Mouse (Mus musculus) hindbrain, embryonic 13.5 days (tissue): ENCODE results near the gene Plppr3. TPM values are rescaled to one million over a fixed set of nuclear protein-coding genes. Genes with fewer than 3 reads are reported as not detected.
"Not testable (repeated sequence)": the region's sequence is repeated elsewhere in the genome, so short reads cannot be mapped to it uniquely, and the experiment has no call there.

Experiments used
- ATAC-seq: fragments of 200-750 bp; cut with Nextera tagmentation; 2 replicates; pipeline ENCODE4 v1.8.0; 2017; ENCODE audit warnings: moderate TSS enrichment; ENCODE audit not compliant: low FRiP score
- H3K27ac ChIP-seq: fragments of 300-500 bp; sonication (generic); 2 replicates; pipeline ENCODE4 v1.5.1; 2015; ENCODE audit warnings: inconsistent platforms, mild to moderate bottlenecking, moderate library complexity
- H3K27me3 ChIP-seq: fragments of 300-500 bp; sonication (generic); 2 replicates; pipeline ENCODE4 v1.6.1; 2015; ENCODE audit warnings: mild to moderate bottlenecking, inconsistent platforms
- H3K36me3 ChIP-seq: fragments of 300-500 bp; sonication (generic); 2 replicates; pipeline ENCODE4 v1.6.1; 2015; ENCODE audit warnings: mild to moderate bottlenecking, inconsistent platforms
- H3K4me1 ChIP-seq: fragments of 300-500 bp; sonication (generic); replicated peaks from 2 replicates; pipeline ENCODE4 v1.6.1; 2015; ENCODE audit warnings: inconsistent platforms
- H3K4me2 ChIP-seq: fragments of 300-500 bp; sonication (generic); 2 replicates; pipeline ENCODE4 v1.6.1; 2015; ENCODE audit warnings: inconsistent platforms, mild to moderate bottlenecking, moderate library complexity
- H3K4me3 ChIP-seq: fragments of 300-500 bp; sonication (generic); 2 replicates; pipeline ENCODE4 v1.5.1; 2015; ENCODE audit warnings: mild to moderate bottlenecking, inconsistent platforms
- H3K9ac ChIP-seq: fragments of 300-500 bp; sonication (generic); 2 replicates; pipeline ENCODE4 v1.6.1; 2015; ENCODE audit warnings: mild to moderate bottlenecking, inconsistent platforms
- H3K9me3 ChIP-seq: fragments of 300-500 bp; sonication (generic); 2 replicates; pipeline ENCODE4 v1.6.1; 2016; ENCODE audit warnings: inconsistent platforms
- WGBS: fragments of 180-500 bp; shearing (Covaris S2); methylation state at CpG from one replicate; pipeline ENCODE4 v1.1.7; 2015; 5-methylcytosine and 5-hydroxymethylcytosine counted together
- polyA plus RNA-seq: library from polyadenylated mRNA; unstranded; fragments of >200 nt; fragmentation: Nextera tagmentation; extraction: Ambion mirVana; gene quantifications from 2 replicates; pipeline ENCODE4 v1.2.1, GENCODE M21; 2015

Plppr3 gene
- polyA plus RNA-seq, 1 experiment from 2014 or later: 396 TPM

DNA sequence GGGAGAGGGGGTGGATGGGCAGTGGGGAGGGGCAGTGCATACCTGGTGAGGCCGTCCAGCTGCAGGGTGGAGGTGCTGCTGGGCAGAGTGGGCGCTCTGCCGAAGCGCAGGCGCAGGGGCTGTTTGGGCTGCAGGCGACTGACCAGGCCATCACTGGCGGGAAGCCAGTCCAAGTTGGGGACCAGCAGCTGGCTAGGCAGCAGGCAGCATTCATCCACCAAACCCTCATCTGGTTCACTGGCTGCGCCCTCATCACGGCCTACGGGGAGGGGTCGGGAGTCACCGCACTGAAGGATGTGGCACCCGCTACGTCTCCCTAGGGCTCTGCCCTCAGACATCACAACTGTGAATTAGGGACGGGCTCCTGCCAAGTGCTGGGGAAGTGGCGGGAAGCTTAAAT is 21.9 kb upstream of the Plppr3 start:
- no peak overlapping the region for H3K27ac ChIP-seq
- H3K4me3 ChIP-seq: no peak overlapping the region
- no peak overlapping the region for H3K9ac ChIP-seq
- no peaks in the 10 kb centered on the region for H3K9me3 ChIP-seq
- H3K4me1 ChIP-seq: peaks cover 10% of the 10 kb centered on the region
- no peak for ATAC-seq
- 92% methylated on average over 16 of the region's 16 CpGs for WGBS
- H3K4me2 ChIP-seq: no peak overlapping the region
- peaks cover 27% of the 10 kb centered on the region for H3K27me3 ChIP-seq
- peaks cover 55% of the 10 kb centered on the region for H3K36me3 ChIP-seq

DNA sequence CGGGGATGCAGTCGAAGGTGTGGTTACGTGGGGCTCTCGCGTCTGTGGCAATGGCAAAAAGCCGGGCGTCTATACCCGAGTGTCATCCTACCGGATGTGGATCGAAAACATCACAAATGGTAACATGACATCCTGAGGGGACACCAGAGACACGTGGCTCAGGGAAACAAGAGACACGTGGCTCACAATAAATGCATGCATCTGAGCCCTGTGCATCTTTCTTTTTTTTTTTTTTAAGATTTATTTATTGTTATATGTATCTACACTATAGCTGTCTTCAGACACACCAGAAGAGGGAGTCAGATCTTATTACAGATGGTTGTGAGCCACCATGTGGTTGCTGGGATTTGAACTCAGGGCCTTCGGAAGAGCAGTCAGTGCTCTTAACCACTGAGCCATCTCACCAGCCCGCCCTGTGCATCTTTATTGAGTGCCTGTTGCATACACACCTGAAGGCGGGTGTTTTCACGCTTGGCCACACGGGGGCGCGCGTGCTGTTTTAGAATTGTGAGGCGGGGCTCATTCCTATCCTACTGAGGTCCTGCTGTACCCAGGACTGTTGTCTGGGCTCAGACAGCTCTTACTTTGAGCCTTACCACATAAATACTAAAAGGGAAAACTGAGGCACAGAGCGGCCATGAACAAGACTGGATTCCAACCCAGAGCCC is 18.2 kb upstream of the Plppr3 start:
- H3K4me2 ChIP-seq, H3K4me3 ChIP-seq, H3K9ac ChIP-seq, H3K27ac ChIP-seq, H3K9me3 ChIP-seq, H3K4me1 ChIP-seq: not testable (repeated sequence)
- Histone ChIP-seq H3K27me3 (peaks cover 26% of the 10 kb centered on the region), H3K36me3 (peaks cover 38% of the 10 kb centered on the region)
- ATAC-seq: peak; percentile 22; the same call in 1 of the 2 replicates
- 47% methylated on average over 22 of the region's 22 CpGs for WGBS

DNA sequence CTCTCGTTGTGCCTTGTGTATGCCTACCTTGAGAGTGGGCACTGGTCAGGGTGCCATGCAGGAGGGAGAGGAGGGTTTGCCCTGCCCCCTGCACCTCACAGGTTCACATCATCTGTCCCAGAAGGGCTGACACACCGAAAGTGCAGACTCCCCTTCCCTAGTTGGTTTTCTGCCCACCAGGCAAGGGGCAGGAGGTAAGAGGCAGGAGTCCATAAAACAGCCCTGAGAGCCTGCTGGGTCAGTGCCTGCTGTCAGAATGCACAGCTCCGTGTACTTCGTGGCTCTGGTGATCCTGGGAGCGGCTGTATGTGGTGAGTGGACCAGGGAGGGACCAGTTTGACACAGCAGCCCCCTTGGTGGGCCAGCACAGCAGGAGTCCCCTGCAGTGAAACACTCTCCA is 16.2 kb upstream of the Plppr3 start, which contains the start of gene Cfd:
Cfd (plus strand) TSS at position 184 of the 400 bp plus-strand sequence.
- ATAC-seq: no peak
- Histone ChIP-seq H3K9ac (no peak within 1 kb of the TSS), H3K4me1 (no peaks in the 10 kb centered on the region), H3K4me2 (no peak within 1 kb of the TSS), H3K9me3 (no peaks in the 10 kb centered on the region), H3K27me3 (peaks cover 18% of the 10 kb centered on the region), H3K4me3 (no peak within 1 kb of the TSS), H3K36me3 (peaks cover 19% of the 10 kb centered on the region), H3K27ac (no peak within 1 kb of the TSS)
- WGBS: 42% methylated on average over 5 of the region's 5 CpGs

DNA sequence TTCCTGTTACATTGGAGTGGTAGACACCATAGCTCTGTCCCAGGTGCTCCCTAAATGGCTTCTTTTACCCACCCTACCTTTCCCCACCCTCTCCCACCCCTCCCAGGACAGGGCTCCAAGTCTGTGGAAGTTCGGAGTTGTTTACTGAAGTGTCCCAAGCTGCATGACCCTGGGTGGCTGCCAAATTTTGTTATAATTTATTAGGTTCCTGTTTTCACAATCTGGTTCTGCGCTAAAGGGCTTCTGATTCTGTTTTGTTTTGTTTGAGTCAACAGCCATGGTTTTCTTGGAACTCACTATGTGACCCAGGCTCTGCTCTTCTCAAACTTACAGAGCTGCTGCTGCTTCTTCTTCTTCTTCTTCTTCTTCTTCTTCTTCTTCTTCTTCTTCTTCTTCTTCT is 15.0 kb upstream of the Plppr3 start:
- H3K27ac ChIP-seq: no peak overlapping the region
- no peak overlapping the region for H3K4me2 ChIP-seq
- no peak overlapping the region for H3K9ac ChIP-seq
- no peak for ATAC-seq
- no peak overlapping the region for H3K4me3 ChIP-seq
- H3K9me3 ChIP-seq: no peaks in the 10 kb centered on the region
- peaks cover 8% of the 10 kb centered on the region for H3K36me3 ChIP-seq
- WGBS: 79% methylated on average over 2 of the region's 2 CpGs
- no peaks in the 10 kb centered on the region for H3K4me1 ChIP-seq
- peaks cover 18% of the 10 kb centered on the region for H3K27me3 ChIP-seq

DNA sequence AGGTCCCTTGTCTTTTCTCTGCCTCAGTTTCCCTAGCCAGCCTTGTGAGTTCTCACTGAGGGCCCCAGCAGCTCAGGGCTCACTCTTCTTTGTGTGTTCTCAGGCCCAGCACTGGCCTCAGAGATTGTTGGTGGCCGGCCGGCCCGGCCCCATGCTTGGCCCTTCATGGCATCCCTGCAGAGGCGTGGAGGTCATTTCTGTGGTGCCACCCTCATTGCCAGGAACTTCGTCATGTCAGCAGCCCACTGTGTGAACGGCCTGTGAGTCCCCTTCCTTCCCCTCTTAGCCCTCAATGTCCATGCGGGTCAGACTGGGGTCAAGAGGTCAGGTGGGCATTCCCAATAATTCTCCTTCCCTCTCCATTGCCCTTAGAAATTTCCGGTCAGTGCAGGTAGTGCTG is 12.2 kb upstream of the Plppr3 start:
- Histone ChIP-seq H3K27me3 (peaks cover 45% of the 10 kb centered on the region), H3K36me3 (no peaks in the 10 kb centered on the region), H3K4me3 (no peak overlapping the region), H3K9ac (no peak overlapping the region), H3K9me3 (no peaks in the 10 kb centered on the region), H3K27ac (no peak overlapping the region), H3K4me2 (no peak overlapping the region), H3K4me1 (peaks cover 16% of the 10 kb centered on the region)
- ATAC-seq: no peak
- 77% methylated on average over 8 of the region's 8 CpGs for WGBS

DNA sequence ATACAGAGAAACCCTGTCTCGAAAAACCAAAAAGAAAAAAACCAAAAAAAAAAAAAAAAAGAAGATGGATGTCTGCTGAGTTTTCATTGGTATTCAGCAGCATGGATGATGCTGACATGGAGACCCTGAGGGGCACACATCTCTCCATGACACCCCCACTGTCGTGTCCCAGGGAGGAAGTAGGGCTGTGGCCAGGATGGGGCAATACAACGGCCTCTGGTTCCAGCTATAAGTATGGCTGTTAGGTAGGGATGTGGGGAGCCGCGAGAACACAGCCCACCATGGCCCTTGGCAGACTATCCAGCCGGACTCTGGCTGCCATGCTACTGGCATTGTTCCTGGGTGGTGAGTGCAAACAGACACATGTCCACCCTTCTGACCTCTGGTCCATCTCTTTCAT is 11.6 kb upstream of the Plppr3 start, which contains the start of gene Elane:
Elane (plus strand) TSS at position 194 of the 400 bp plus-strand sequence.
- 83% methylated on average over 6 of the region's 6 CpGs for WGBS
- Histone ChIP-seq H3K27ac (no peak within 1 kb of the TSS), H3K9ac (no peak within 1 kb of the TSS), H3K4me2 (no peak within 1 kb of the TSS), H3K9me3 (no peaks in the 10 kb centered on the region), H3K27me3 (peaks cover 44% of the 10 kb centered on the region), H3K4me3 (no peak within 1 kb of the TSS), H3K36me3 (no peaks in the 10 kb centered on the region), H3K4me1 (peaks cover 16% of the 10 kb centered on the region)
- ATAC-seq: no peak

DNA sequence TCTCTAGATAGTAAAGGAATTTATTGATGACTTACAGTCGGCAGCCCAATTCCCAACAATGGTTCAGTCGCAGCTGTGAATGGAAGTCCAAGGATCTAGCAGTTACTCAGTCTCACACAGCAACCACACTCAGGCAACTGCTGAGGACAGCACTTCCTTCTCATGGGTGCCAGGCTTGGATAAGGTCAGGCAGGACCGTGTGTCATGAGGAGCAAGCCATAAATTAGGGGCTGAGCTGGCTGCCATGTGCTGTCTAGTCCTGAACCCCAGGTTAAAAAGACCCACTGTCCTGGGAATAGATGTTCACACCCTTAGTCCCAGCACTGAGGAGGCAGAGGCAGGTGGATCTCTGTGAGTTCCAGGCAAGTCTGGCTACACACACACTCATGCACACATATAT is 10.5 kb upstream of the Plppr3 start:
- peaks cover 47% of the 10 kb centered on the region for H3K27me3 ChIP-seq
- peaks cover 16% of the 10 kb centered on the region for H3K4me1 ChIP-seq
- 86% methylated on average over 3 of the region's 3 CpGs for WGBS
- H3K27ac ChIP-seq, H3K4me3 ChIP-seq, H3K9me3 ChIP-seq, H3K36me3 ChIP-seq, ATAC-seq, H3K4me2 ChIP-seq, H3K9ac ChIP-seq: not testable (repeated sequence)

DNA sequence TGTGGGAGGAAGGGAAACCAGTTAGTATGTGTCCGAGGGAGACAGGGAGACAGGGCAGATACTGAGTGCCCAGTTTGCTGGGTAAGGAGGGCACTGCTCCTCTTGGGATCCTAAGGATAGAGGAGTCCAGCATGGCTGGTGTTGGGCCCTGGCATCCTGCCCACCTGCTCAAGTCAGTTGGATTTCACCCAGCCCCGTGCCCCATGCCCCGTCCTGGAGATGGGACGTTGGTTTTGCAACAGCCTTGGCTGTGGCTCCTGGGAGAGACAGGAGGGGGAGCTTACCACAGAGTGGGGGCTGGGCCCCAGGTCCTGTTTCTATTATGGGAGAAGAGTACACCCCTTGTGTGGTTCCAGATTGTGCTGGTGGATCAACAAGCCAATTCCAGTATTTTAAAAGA is 10.0 kb upstream of the Plppr3 start:
- 69% methylated on average over 4 of the region's 4 CpGs for WGBS
- Histone ChIP-seq H3K4me2 (no peak overlapping the region), H3K27ac (no peak overlapping the region), H3K27me3 (peaks cover 50% of the 10 kb centered on the region), H3K9me3 (no peaks in the 10 kb centered on the region), H3K36me3 (no peaks in the 10 kb centered on the region), H3K4me1 (peaks cover 16% of the 10 kb centered on the region), H3K4me3 (no peak overlapping the region), H3K9ac (no peak overlapping the region)
- ATAC-seq: no peak

DNA sequence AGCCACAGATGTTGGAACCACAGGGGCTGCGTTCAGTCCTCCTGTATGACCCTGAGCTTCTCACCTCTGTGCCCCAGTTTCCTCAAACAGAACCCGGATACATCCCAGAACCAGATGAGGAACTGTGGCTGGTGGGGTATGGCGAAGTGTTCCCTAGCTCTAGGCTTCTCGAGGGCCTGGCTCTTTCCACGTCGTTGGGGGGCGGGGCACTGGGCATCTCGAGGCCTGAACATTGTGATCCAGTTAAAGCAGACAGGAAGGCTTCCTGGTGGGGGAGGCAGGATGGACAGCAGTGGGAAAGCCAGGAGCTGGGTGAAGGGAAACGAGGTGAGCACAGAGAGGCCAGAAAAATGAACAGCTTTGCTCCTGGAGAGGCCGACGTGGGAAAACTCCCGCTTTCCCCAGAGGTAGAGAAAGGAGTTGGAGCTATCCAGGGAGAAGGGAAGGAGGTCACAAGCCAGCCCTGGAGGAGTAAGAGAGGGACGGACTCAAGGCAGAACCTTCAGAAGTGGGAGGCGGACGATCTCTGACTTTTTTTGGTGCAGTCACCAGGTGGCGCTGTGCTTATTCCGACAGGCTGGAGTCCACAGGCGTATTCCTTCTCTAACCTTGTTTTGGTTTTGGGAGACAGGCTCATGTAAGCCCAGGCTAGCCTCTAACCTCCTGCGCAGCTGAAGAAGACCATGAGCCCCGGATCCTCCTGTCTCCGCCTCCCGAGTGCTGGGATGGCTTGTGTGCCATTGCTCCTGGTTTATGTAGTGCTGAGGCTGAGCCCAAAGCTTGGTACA is 9.1 kb upstream of the Plppr3 start:
- no peaks in the 10 kb centered on the region for H3K9me3 ChIP-seq
- WGBS: 16% methylated on average over 22 of the region's 22 CpGs
- no peak overlapping the region for H3K4me2 ChIP-seq
- no peak for ATAC-seq
- no peak overlapping the region for H3K27ac ChIP-seq
- no peak overlapping the region for H3K9ac ChIP-seq
- no peak overlapping the region for H3K4me3 ChIP-seq
- no peaks in the 10 kb centered on the region for H3K36me3 ChIP-seq
- peaks cover 16% of the 10 kb centered on the region for H3K4me1 ChIP-seq
- H3K27me3 ChIP-seq: peaks cover 50% of the 10 kb centered on the region

DNA sequence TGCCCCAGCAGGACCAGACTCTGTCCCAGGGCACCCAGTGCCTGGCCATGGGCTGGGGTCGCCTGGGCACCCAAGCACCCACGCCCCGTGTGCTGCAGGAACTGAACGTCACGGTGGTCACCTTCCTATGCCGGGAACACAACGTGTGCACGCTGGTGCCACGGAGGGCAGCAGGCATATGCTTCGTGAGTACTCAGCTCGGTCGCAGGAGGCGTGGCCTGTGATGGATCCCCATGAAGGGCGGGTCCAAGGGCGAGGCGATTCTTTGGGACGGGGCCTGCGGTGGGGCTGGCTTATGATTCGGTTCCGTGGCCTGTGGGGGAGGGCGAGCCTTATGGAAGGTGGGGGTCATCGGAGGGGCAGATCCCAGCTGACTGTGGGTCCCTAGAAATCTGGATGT is 7.5 kb upstream of the Plppr3 start:
- peak overlapping the region; percentile 40 for H3K4me2 ChIP-seq
- H3K4me1 ChIP-seq: peaks cover 16% of the 10 kb centered on the region
- 6% methylated on average over 22 of the region's 22 CpGs for WGBS
- no peak overlapping the region for H3K27ac ChIP-seq
- ATAC-seq: no peak
- peaks cover 45% of the 10 kb centered on the region for H3K27me3 ChIP-seq
- peak overlapping the region; percentile 7; the same call in 1 of the 2 replicates for H3K4me3 ChIP-seq
- no peaks in the 10 kb centered on the region for H3K36me3 ChIP-seq
- peak overlapping the region; percentile 43 for H3K9ac ChIP-seq
- H3K9me3 ChIP-seq: no peaks in the 10 kb centered on the region

DNA sequence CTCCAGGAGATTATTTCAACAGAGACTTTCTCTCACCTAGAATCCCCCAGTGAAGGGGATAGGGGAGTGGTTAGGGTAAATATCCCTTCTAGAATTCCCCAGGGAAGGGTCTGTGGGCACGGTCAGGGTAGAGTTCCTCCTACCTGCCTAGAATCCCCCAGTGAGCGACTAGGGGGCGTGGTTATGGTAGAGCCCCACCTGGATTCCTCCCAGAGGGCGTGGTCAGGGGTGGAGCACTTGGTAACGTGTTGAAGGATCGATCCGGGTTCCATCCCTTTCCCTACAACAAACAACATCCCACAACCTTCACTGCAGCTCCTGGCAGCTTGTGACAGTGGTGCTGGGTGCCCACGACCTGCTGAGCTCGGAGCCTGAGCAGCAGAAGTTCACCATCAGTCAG is 6.3 kb upstream of the Plppr3 start:
- no peak overlapping the region for H3K9ac ChIP-seq
- H3K9me3 ChIP-seq: no peaks in the 10 kb centered on the region
- ATAC-seq: no peak
- no peak overlapping the region for H3K27ac ChIP-seq
- H3K36me3 ChIP-seq: no peaks in the 10 kb centered on the region
- H3K27me3 ChIP-seq: peaks cover 45% of the 10 kb centered on the region
- peaks cover 16% of the 10 kb centered on the region for H3K4me1 ChIP-seq
- no peak overlapping the region for H3K4me3 ChIP-seq
- 17% methylated on average over 9 of the region's 9 CpGs for WGBS
- no peak overlapping the region for H3K4me2 ChIP-seq

DNA sequence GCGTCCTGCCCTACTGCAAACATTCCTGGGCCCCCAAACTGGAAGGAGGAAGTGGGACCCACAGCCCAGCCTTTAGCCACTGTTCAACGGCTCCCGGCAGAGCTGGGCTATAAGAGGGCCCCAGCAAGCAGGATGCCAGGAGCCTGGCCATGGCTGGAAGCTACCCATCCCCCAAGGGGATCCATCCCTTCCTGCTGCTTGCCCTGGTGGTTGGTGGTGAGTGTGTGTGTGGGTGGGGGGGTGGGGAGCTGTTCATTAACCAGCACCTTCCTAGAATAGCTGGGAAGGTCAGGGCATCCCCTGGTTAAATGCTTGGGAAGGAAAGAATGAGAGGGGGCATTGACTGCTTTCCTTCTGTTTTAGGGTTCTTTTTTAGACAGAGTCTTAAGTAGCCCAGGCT is 5.1 kb upstream of the Plppr3 start:
- Histone ChIP-seq H3K27me3 (peaks cover 45% of the 10 kb centered on the region), H3K9me3 (no peaks in the 10 kb centered on the region), H3K9ac (no peak overlapping the region), H3K4me2 (no peak overlapping the region), H3K4me3 (no peak overlapping the region), H3K36me3 (no peaks in the 10 kb centered on the region), H3K4me1 (peaks cover 26% of the 10 kb centered on the region), H3K27ac (no peak overlapping the region)
- WGBS: 40% methylated on average over 3 of the region's 3 CpGs
- ATAC-seq: no peak

DNA sequence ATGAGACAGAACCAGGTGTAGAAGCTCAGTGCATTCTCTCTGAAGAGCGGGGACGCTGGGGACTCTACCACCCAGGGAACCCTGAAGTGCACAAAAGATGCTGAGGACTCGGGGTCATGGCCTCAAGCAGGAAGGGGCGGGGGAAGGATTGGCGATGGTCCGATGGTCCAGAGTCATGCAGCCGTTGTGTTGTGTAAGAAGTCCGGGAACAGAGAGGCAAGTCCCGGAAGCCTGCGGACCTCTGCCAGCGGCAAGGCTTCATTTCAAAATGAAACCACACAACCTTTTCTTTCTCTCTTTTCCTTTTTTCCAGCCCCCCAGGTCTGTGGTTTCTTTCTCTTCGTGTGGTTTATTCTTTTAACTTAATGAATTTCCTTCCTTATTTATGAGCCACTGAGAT is 3.3 kb upstream of the Plppr3 start:
- no peak for ATAC-seq
- Histone ChIP-seq H3K36me3 (no peaks in the 10 kb centered on the region), H3K9me3 (no peaks in the 10 kb centered on the region), H3K4me2 (no peak overlapping the region), H3K9ac (no peak overlapping the region), H3K27me3 (peaks cover 30% of the 10 kb centered on the region), H3K4me1 (peaks cover 25% of the 10 kb centered on the region), H3K4me3 (no peak overlapping the region), H3K27ac (no peak overlapping the region)
- 43% methylated on average over 12 of the region's 12 CpGs for WGBS
